Mouse (Mus musculus) monocyte, adult 5-6 weeks (primary cell): ENCODE results near the gene Them5. TPM values are rescaled to one million over a fixed set of nuclear protein-coding genes. Genes with fewer than 3 reads are reported as not detected.

Experiments used
- ATAC-seq: fragments of 153-309, 156-312 bp; replicated peaks from 2 replicates; pipeline ENCODE4 v1.8.0; 2017; ENCODE audit warnings: mild to moderate bottlenecking; ENCODE audit not compliant: low TSS enrichment, insufficient number of reproducible peaks, severe bottlenecking, poor library complexity, low FRiP score
- total RNA-seq: library from RNA; stranded (forward); fragments of 200-1000, 200-491, 200-594 nt; gene quantifications from 3 replicates; pipeline ENCODE4 v1.2.3, GENCODE M21; 2017

Gene Them5
- total RNA-seq, 1 experiment from 2014 or later: not detected

DNA sequence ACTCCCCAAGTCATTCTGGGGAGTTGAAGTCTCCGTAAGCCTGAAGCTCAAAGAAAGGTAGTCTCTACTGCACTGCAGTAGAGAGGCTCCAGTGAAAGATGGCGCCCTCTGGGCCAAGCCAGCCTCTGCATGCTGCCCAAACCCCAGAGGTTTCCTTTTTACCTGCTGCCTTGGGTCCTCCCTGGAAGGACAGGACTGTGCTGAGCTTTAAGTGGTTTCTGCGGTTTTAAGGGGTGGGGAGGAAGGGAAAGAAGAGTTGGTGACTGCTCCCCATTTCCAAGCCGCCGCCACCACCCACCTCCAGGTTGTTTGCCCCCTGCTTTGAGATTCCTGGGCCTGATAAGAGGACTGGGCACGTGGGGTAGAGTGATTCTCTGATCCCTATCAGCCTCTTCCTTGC, 26.7 kb downstream of the Them5 start:
- ATAC-seq: no peak

DNA sequence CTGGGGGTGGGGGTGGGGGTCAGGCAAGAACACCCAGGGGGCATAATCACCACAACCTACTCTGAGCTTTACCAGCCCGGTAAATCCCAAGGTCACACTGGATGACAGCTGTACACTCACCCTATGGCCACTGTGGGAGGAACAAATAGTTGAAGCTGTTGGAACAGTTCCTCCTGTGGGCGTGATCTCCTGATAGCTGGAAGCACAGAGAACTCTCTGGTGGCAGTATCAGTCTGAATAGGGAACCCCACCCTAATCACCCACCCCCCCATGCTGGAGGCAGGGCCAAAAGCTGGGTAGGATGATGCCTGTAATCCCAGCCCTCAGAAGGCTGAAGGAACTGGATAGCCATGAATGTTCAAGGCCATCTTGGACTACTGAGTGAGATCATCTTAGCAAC, 27.8 kb downstream of the Them5 start:
- ATAC-seq: no peak

DNA sequence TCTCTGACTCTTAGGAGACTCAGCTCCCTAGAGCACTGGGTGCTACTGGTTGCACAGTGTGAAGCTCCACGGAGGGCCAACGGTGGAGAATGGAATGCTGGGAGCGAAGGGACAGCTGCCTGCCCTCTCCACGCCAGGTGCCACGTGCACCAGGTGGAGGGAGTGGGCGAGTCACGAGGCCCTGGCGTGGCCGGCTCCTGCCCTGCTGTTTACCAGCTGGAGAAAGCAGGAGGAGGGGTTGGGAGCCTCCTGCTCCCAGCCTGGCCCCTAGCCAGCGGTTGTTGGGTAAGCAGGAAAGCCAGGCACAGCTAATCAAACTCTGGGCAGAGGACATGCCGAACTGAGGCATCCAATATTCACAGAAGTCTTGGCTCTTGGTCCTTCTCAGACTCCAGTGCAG, 29.7 kb downstream of the Them5 start:
- ATAC-seq: no peak

- no peak for ATAC-seq
Observed at GRCm38 (mm10) chr3:94372038-94372437, 30.1 kb downstream of the Them5 start.

DNA sequence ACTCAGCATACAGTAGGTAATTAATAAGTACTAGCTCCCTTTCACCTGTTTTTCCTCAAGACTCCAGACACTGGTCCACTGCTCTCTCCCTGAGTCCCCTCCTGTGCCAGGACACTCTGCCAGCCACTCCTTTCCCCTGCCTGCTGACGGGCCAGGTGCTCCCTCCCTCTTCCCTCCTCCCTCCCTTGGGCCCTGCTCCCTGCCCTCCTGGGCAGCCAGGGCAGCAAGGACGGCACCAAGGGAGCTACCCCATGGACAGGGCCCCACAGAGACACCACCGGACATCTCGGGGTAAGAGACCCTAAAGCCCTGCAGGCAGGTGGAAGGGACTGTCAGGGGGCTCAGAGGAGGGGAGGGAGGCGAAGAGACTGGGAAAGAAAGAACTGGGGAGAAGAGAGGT, 30.7 kb downstream of the Them5 start, which contains the start of gene Rorc:
Gene Rorc (plus strand): TSS at position 154 of the 400 bp plus-strand sequence.
- ATAC-seq: no peak

GRCm38 (mm10) chr3:94373090-94373489, 31.2 kb downstream of the Them5 start:
- no peak for ATAC-seq

DNA sequence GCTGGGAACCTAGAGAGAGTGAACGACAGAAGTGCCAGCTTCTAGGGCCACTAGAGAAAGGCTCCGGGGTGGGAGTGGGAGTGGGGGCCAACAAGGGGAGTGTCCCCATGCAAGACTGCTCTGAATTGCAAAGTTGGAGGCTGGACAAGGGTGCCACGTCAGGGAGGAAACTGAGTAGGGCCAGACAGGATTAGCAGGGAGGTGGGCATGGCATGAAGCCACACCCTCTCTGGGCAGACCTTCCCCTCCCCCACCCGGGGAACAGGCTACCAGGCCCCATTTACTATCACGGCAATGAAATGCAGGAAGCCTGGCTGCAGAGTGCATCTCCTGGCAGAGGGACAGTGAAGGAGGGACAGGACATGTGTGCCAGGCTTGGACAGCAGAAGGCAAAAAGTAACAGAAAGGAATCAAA, 31.7 kb downstream of the Them5 start:
- no peak for ATAC-seq

- no peak for ATAC-seq
Observed at GRCm38 (mm10) chr3:94374636-94375035, 32.7 kb downstream of the Them5 start.

GRCm38 (mm10) chr3:94375146-94375545, 33.2 kb downstream of the Them5 start:
- ATAC-seq: no peak

DNA sequence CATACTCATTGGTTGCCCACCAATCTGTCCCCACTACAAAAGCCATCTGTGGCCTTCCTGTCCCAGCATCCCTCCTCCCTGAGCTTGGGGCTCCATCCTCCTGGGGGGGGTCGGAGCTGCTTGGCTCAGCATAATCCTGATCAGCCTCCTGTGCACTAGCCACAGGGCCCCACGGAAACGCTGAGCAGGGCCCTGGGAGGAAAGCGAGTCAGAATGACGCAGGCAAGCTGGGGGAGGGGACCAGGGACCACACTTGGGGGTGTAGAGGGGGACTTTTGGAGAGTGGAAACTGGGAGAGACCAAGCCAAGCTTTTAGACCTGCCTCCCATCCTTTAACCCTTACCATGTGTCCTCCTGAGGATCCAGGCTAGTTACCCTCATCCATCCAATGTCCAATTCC, 34.0 kb downstream of the Them5 start:
- no peak for ATAC-seq

DNA sequence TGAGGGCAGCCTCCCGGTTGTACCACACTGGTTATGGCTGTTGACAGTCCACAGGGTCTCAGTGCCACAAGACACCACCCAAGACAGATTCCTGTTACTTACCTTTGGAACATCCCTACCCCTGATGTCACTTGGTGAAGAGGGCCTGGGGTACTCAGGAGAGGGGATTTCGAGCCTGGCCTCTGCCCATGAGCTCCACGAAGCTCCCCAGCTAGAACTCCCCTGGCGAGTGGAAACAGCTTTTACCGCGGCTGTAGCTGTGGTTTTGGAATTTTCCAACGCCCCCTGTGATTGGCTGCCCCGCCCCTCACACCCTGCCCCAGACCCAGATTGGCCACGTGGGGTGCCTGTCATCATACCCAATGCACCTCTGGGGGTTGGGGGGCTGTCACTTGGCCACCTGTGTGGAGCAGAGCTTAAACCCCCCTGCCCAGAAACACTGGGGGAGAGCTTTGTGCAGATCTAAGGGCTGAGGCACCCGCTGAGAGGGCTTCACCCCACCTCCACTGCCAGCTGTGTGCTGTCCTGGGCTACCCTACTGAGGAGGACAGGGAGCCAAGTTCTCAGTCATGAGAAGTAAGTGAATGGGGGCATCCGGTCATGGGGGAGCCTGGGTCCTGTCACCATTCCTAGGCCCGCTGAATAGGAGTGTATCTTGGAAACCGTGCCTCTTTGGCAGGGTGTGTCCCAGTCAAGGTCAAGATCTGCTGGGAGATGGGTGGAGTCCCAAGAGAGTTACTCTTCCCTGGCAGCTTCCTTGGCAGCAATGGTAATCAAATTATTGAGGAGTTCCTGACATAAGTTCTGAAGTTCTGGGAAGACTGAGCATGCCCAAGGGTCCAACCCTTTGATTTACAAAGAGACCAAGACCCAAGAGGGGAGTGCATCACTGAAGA, 35.4 kb downstream of the Them5 start:
- ATAC-seq: no peak

- no peak for ATAC-seq
Observed at GRCm38 (mm10) chr3:94379831-94380510, 38.1 kb downstream of the Them5 start.

- ATAC-seq: no peak
Observed at GRCm38 (mm10) chr3:94382308-94382707, 40.4 kb downstream of the Them5 start.

GRCm38 (mm10) chr3:94383476-94383875, 41.6 kb downstream of the Them5 start:
- ATAC-seq: no peak

DNA sequence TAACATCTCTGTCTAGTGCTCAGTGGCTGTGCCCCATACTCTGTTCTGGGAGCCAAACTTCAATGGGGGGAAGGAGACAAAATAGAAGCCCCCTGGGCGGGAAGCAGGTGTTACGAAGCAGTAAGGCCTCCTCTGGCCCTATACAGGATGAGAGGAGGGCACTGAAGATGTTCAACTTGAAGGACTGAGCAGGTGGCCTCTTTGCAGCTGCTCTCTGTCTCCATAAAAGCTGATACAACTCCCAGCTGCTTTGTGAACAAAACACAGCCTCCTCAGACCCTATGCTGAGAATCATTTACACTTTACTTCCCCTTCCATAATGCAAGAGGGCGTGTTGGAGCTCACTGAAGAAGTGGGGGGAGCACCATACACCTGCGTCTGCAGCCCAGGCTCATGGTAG, 44.8 kb downstream of the Them5 start:
- no peak for ATAC-seq

DNA sequence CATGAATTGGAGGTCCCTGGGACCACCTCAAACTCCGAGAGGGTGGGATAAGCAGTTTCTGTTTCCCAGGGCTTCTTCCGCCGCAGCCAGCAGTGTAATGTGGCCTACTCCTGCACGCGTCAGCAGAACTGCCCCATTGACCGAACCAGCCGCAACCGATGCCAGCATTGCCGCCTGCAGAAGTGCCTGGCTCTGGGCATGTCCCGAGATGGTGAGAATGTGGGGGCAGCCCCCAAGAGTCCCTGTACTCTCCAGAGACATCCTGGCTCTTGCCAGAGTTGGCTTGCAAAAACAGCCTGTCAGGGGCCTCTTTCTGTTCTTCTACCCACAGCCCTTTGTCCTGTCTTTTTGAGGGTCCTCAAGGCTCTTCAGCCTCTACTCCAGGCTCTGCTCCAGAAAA, 45.5 kb downstream of the Them5 start:
- no peak for ATAC-seq

DNA sequence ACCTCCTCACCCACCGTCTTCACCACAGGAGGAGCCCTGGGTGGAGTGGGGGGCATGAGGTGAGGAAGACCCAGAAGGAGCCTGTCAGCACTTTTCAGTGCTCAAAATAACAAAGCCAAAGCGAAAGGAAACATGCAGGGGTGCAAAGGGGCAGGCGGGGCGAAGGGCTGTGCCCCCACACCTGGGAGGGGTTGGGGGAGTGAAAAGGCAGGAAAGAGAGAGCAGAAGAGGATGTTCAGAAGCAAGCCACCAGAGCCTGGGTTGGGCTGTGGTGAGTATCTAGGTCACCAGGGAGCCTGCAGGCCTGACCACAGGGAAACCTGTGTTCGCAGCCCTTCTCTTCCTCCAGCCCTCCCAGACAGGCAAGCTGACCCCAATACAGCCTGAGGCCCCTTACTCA, 46.1 kb downstream of the Them5 start:
- ATAC-seq: no peak

GRCm38 (mm10) chr3:94389420-94389819, 47.5 kb downstream of the Them5 start:
- no peak for ATAC-seq

- no peak for ATAC-seq
Observed at GRCm38 (mm10) chr3:94391001-94391400, 49.1 kb downstream of the Them5 start.

GRCm38 (mm10) chr3:94392128-94392527, 50.2 kb downstream of the Them5 start:
- ATAC-seq: no peak
